Mouse (Mus musculus) thymus, adult 2 months (tissue): ENCODE measurements around the gene Zfp280d. TPM values are rescaled to one million over a fixed set of nuclear protein-coding genes. Genes with fewer than 3 reads are reported as not detected.
"Not testable (repeated sequence)": the region's sequence is repeated elsewhere in the genome, so short reads cannot be mapped to it uniquely, and the experiment has no call there.

Experiments
- DNase-seq: peaks from one replicate; pipeline ENCODE4 v3.0.0; 2021
- H3K27ac ChIP-seq: fragments of 200-500 bp; 2 replicates; pipeline ENCODE4 v1.5.1; 2012; ENCODE audit warnings: low read length, control low read depth; ENCODE audit not compliant: control insufficient read depth, insufficient read depth
- H3K27me3 ChIP-seq: fragments of 200-500 bp; 2 replicates; pipeline ENCODE4 v1.6.1; 2012; ENCODE audit warnings: mild to moderate bottlenecking, low read length, moderate library complexity, mixed read lengths; ENCODE audit not compliant: control insufficient read depth, insufficient read depth
- H3K36me3 ChIP-seq: fragments of 200-500 bp; 2 replicates; pipeline ENCODE4 v1.6.1; 2012; ENCODE audit warnings: mild to moderate bottlenecking, low read length, moderate library complexity; ENCODE audit not compliant: control insufficient read depth, insufficient read depth
- H3K4me1 ChIP-seq: fragments of 200-500 bp; replicated peaks from 2 replicates; pipeline ENCODE4 v1.6.1; 2012; ENCODE audit warnings: low read length; ENCODE audit not compliant: control insufficient read depth, insufficient read depth
- H3K4me3 ChIP-seq: fragments of 200-500 bp; 2 replicates; pipeline ENCODE4 v1.5.1; 2012; ENCODE audit warnings: mild to moderate bottlenecking, low read length, control low read depth, moderate library complexity; ENCODE audit not compliant: control insufficient read depth, insufficient read depth
- CTCF ChIP-seq: fragments of 200-500 bp; IDR thresholded peaks from 2 replicates; pipeline ENCODE4 v1.5.1; 2012; ENCODE audit warnings: mild to moderate bottlenecking, control low read depth, low read length, moderate library complexity, borderline replicate concordance; ENCODE audit not compliant: control insufficient read depth, poor library complexity, insufficient read depth; ENCODE audit errors: extremely low read depth
- POLR2A ChIP-seq: fragments of 200-500 bp; IDR thresholded peaks from 2 replicates; pipeline ENCODE4 v1.6.1; 2012; ENCODE audit warnings: mild to moderate bottlenecking, low read length, control low read depth, moderate library complexity; ENCODE audit not compliant: control insufficient read depth, poor library complexity, insufficient read depth; ENCODE audit errors: extremely low read depth
- WGBS: fragments of 180-500 bp; shearing (Covaris S2); methylation state at CpG from one replicate; pipeline ENCODE4 v1.1.7; 2018; 5-methylcytosine and 5-hydroxymethylcytosine counted together
- polyA plus RNA-seq: library from polyadenylated mRNA; depleted of rRNA; stranded (reverse); fragments of >200 nt; gene quantifications from 2 replicates; pipeline ENCODE4 v1.2.3, GENCODE M21; 2012

Gene Zfp280d
- polyA plus RNA-seq, 1 experiment, result 38.4 TPM

GRCm38 (mm10) chr9:72400121-72400520 lies 125.5 kb downstream of the Zfp280d start:
- H3K4me3 ChIP-seq, result no peak overlapping the region
- peak overlapping the region; percentile 100 for H3K27ac ChIP-seq
- no peaks in the 10 kb centered on the region for H3K27me3 ChIP-seq
- H3K4me1 ChIP-seq, result peaks cover 57% of the 10 kb centered on the region
- DNase-seq, result peak; percentile 26
- H3K36me3 ChIP-seq, result no peaks in the 10 kb centered on the region
- WGBS, result 3% methylated on average over 4 of the region's 4 CpGs
- TF ChIP-seq POLR2A (no peak), CTCF (no peak)

GRCm38 (mm10) chr9:72401769-72402168 lies 127.1 kb downstream of the Zfp280d start:
- 84% methylated on average over 4 of the region's 4 CpGs for WGBS
- not testable (repeated sequence) for DNase-seq, H3K4me3 ChIP-seq, H3K36me3 ChIP-seq, H3K27me3 ChIP-seq
- peaks cover 66% of the 10 kb centered on the region for H3K4me1 ChIP-seq
- H3K27ac ChIP-seq, result peak overlapping the region; percentile 42; the same call in 1 of the 2 replicates

GRCm38 (mm10) chr9:72403421-72403820 lies 128.8 kb downstream of the Zfp280d start:
- WGBS, result 46% methylated on average over 6 of the region's 6 CpGs
- TF ChIP-seq POLR2A, result no peak
- TF ChIP-seq CTCF, result no peak
- DNase-seq, result peak; percentile 53

GRCm38 (mm10) chr9:72404446-72404845 lies 129.8 kb downstream of the Zfp280d start:
- Histone ChIP-seq H3K27ac (peak overlapping the region; percentile 67), H3K27me3 (no peaks in the 10 kb centered on the region), H3K4me3 (no peak overlapping the region), H3K4me1 (peaks cover 53% of the 10 kb centered on the region), H3K36me3 (no peaks in the 10 kb centered on the region)
- WGBS, result 93% methylated on average over 8 of the region's 8 CpGs
- no peak for DNase-seq
- TF ChIP-seq CTCF (no peak), POLR2A (no peak)

More at GRCm38 (mm10) chr9:72403421-72403820, 128.8 kb downstream of the Zfp280d start:
- Histone ChIP-seq H3K4me3 (no peak overlapping the region), H3K4me1 (peaks cover 59% of the 10 kb centered on the region), H3K36me3 (no peaks in the 10 kb centered on the region), H3K27me3 (no peaks in the 10 kb centered on the region), H3K27ac (peak overlapping the region; percentile 76)

- 95% methylated on average over 3 of the region's 3 CpGs for WGBS
- H3K36me3 ChIP-seq, result no peaks in the 10 kb centered on the region
- no peaks in the 10 kb centered on the region for H3K27me3 ChIP-seq
- peak; percentile 45 for DNase-seq
- no peak for TF ChIP-seq CTCF
- no peak for TF ChIP-seq POLR2A
- H3K4me1 ChIP-seq, result peaks cover 55% of the 10 kb centered on the region
- H3K4me3 ChIP-seq, result no peak overlapping the region
- peak overlapping the region; percentile 67 for H3K27ac ChIP-seq
These were observed 130.3 kb downstream of the Zfp280d start for GRCm38 (mm10) chr9:72404934-72405333.

GRCm38 (mm10) chr9:72405882-72406638 lies 131.4 kb downstream of the Zfp280d start:
- Histone ChIP-seq H3K27ac (peak overlapping the region; percentile 95), H3K4me1 (peaks cover 54% of the 10 kb centered on the region), H3K27me3 (no peaks in the 10 kb centered on the region), H3K4me3 (no peak overlapping the region), H3K36me3 (no peaks in the 10 kb centered on the region)
- 83% methylated on average over 9 of the region's 9 CpGs for WGBS
- DNase-seq, result peak; percentile 46
- TF ChIP-seq POLR2A (no peak), CTCF (no peak)
